Mouse (Mus musculus): ENCODE results near the gene Ttll5. TPM values are rescaled to one million over a fixed set of nuclear protein-coding genes. Genes with fewer than 3 reads are reported as not detected.

The Ttll5 gene
- polyA plus RNA-seq, 1 experiment from 2014 or later, result 18.7 TPM

- no peaks in the 10 kb centered on the region for H3K9me3 ChIP-seq (ENCODE audit: control insufficient read depth, low read length)
- peak; percentile 67 for DNase-seq (ENCODE audit: low spot score, missing footprints)
- H3K36me3 ChIP-seq (ENCODE audit: control insufficient read depth, insufficient read depth, low read length), result no peaks in the 10 kb centered on the region
- H3K9ac ChIP-seq (ENCODE audit: low read length), result no peak overlapping the region
- H3K27ac ChIP-seq (ENCODE audit: low read depth, low read length), result no peak overlapping the region
- WGBS, result 77% methylated on average over 7 of the region's 7 CpGs
- no peaks in the 10 kb centered on the region; the same call in 1 of the 2 replicates for H3K4me1 ChIP-seq (ENCODE audit: control insufficient read depth, insufficient read depth, low read length)
- no peak overlapping the region for H3K4me3 ChIP-seq (ENCODE audit: low read depth, low read length)
- H3K27me3 ChIP-seq (ENCODE audit: control insufficient read depth, insufficient read depth, low read length), result no peaks in the 10 kb centered on the region
- no peak for ATAC-seq (ENCODE audit: low FRiP score)
- H3K4me2 ChIP-seq, result no peak overlapping the region
Observed at GRCm38 (mm10) chr12:85992013-85992837, 167.8 kb downstream of the Ttll5 start.

DNA sequence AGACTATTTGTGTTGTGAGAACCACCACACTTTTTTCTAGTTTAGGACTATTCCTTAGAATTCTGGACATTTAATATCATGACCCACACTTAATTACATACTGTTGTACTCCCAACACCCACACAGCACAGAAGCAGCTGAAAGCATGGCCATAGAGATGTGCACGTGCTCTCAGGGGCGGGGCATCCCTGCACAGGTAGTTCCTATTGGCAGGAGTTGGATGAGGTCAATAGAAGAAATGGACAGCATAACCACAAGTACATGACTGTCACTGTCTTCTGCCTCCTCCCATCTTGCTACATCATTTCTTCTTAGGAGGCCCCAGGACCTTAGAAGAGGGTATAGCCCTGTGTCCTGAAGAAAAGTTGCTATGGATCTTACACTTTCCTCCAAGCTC, 168.4 kb downstream of the Ttll5 start:
- no peak for ATAC-seq (ENCODE audit: low FRiP score)
- Histone ChIP-seq H3K4me3 (ENCODE audit: low read depth, low read length) (no peak overlapping the region), H3K4me1 (ENCODE audit: control insufficient read depth, insufficient read depth, low read length) (no peaks in the 10 kb centered on the region), H3K9me3 (ENCODE audit: control insufficient read depth, low read length) (no peaks in the 10 kb centered on the region), H3K4me2 (no peak overlapping the region), H3K9ac (ENCODE audit: low read length) (no peak overlapping the region), H3K27me3 (ENCODE audit: control insufficient read depth, insufficient read depth, low read length) (no peaks in the 10 kb centered on the region), H3K27ac (ENCODE audit: low read depth, low read length) (no peak overlapping the region), H3K36me3 (ENCODE audit: control insufficient read depth, insufficient read depth, low read length) (no peaks in the 10 kb centered on the region)
- 94% methylated on average over 2 of the region's 2 CpGs for WGBS
- DNase-seq (ENCODE audit: low spot score, missing footprints), result no peak

- Histone ChIP-seq H3K27me3 (ENCODE audit: control insufficient read depth, insufficient read depth, low read length) (no peaks in the 10 kb centered on the region), H3K4me2 (no peak overlapping the region), H3K4me1 (ENCODE audit: control insufficient read depth, insufficient read depth, low read length) (no peaks in the 10 kb centered on the region), H3K27ac (ENCODE audit: low read depth, low read length) (no peak overlapping the region), H3K4me3 (ENCODE audit: low read depth, low read length) (no peak overlapping the region), H3K9ac (ENCODE audit: low read length) (no peak overlapping the region), H3K9me3 (ENCODE audit: control insufficient read depth, low read length) (no peaks in the 10 kb centered on the region), H3K36me3 (ENCODE audit: control insufficient read depth, insufficient read depth, low read length) (no peaks in the 10 kb centered on the region)
- DNase-seq (ENCODE audit: low spot score, missing footprints) (no peak), ATAC-seq (ENCODE audit: low FRiP score) (no peak)
- 92% methylated on average over 5 of the region's 5 CpGs for WGBS
Observed at GRCm38 (mm10) chr12:85993790-85994360, 169.4 kb downstream of the Ttll5 start.

- Histone ChIP-seq H3K36me3 (ENCODE audit: control insufficient read depth, insufficient read depth, low read length) (no peaks in the 10 kb centered on the region), H3K4me2 (no peak overlapping the region), H3K27ac (ENCODE audit: low read depth, low read length) (no peak overlapping the region), H3K4me1 (ENCODE audit: control insufficient read depth, insufficient read depth, low read length) (no peaks in the 10 kb centered on the region), H3K9me3 (ENCODE audit: control insufficient read depth, low read length) (no peaks in the 10 kb centered on the region), H3K9ac (ENCODE audit: low read length) (no peak overlapping the region), H3K4me3 (ENCODE audit: low read depth, low read length) (no peak overlapping the region), H3K27me3 (ENCODE audit: control insufficient read depth, insufficient read depth, low read length) (no peaks in the 10 kb centered on the region)
- no peak for DNase-seq (ENCODE audit: low spot score, missing footprints)
- 71% methylated on average over 9 of the region's 9 CpGs for WGBS
- no peak for ATAC-seq (ENCODE audit: low FRiP score)
Observed at GRCm38 (mm10) chr12:86000641-86001073, 176.2 kb downstream of the Ttll5 start.

DNA sequence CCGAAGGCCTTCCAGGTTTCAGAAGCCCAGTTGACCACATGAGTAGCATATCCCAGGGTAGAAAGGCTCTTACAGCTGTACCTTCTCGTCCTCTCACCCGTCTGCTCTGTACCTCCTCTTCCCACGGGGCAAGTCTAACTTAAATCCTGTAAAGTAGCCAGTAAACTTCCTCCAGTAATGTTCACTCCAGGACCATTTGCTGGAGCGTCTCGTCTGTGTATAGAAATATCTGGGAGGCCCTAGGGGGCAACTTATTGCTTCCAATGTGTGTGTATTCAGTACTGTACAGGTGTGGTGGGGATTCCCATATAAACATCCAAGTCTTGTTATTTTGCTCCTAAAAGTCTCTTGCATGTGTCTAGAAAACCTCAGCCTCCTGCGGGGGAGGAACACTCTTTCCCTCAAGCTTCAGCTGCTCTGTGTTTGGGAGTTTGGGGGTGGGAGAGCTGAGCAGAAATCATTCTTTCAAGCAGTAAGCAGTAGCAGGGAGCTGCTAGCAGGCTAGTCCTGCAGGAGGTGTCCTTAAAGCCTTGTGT, 176.7 kb downstream of the Ttll5 start:
- no peak for ATAC-seq (ENCODE audit: low FRiP score)
- Histone ChIP-seq H3K4me1 (ENCODE audit: control insufficient read depth, insufficient read depth, low read length) (no peaks in the 10 kb centered on the region), H3K27ac (ENCODE audit: low read depth, low read length) (no peak overlapping the region), H3K9me3 (ENCODE audit: control insufficient read depth, low read length) (no peaks in the 10 kb centered on the region), H3K36me3 (ENCODE audit: control insufficient read depth, insufficient read depth, low read length) (no peaks in the 10 kb centered on the region), H3K4me2 (no peak overlapping the region), H3K4me3 (ENCODE audit: low read depth, low read length) (no peak overlapping the region), H3K27me3 (ENCODE audit: control insufficient read depth, insufficient read depth, low read length) (no peaks in the 10 kb centered on the region), H3K9ac (ENCODE audit: low read length) (no peak overlapping the region)
- WGBS, result 76% methylated on average over 7 of the region's 7 CpGs
- DNase-seq (ENCODE audit: low spot score, missing footprints), result no peak

DNA sequence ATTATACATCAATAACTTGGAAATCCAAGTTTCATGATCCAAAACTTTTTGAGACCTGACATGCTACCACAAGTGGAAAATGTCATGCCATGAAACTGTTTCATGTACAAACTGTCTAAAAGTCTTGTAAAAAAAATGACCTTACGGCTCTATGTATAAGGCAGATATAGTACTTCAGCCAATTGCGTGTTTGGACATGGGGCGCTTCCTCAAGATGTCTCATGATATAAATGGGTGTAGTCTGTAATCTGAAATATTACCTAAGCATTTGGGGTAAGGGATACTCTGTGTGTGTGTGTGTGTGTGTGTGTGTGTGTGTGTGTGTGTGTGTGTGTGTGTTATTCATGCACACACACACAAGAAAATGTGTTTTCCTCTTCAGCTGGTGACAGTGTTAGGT, 180.2 kb downstream of the Ttll5 start:
- DNase-seq (ENCODE audit: low spot score, missing footprints) (peak; percentile 31), ATAC-seq (ENCODE audit: low FRiP score) (no peak)
- no peak overlapping the region for H3K4me3 ChIP-seq (ENCODE audit: low read depth, low read length)
- WGBS, result 97% methylated on average over 3 of the region's 3 CpGs
- H3K27ac ChIP-seq (ENCODE audit: low read depth, low read length), result no peak overlapping the region
- no peak overlapping the region for H3K9ac ChIP-seq (ENCODE audit: low read length)
- H3K4me2 ChIP-seq, result no peak overlapping the region
- no peaks in the 10 kb centered on the region for H3K27me3 ChIP-seq (ENCODE audit: control insufficient read depth, insufficient read depth, low read length)
- no peaks in the 10 kb centered on the region for H3K4me1 ChIP-seq (ENCODE audit: control insufficient read depth, insufficient read depth, low read length)
- H3K36me3 ChIP-seq (ENCODE audit: control insufficient read depth, insufficient read depth, low read length), result no peaks in the 10 kb centered on the region
- no peaks in the 10 kb centered on the region for H3K9me3 ChIP-seq (ENCODE audit: control insufficient read depth, low read length)

- Histone ChIP-seq H3K4me1 (ENCODE audit: control insufficient read depth, insufficient read depth, low read length) (no peaks in the 10 kb centered on the region), H3K4me2 (no peak overlapping the region), H3K27ac (ENCODE audit: low read depth, low read length) (no peak overlapping the region), H3K27me3 (ENCODE audit: control insufficient read depth, insufficient read depth, low read length) (no peaks in the 10 kb centered on the region), H3K9ac (ENCODE audit: low read length) (no peak overlapping the region), H3K9me3 (ENCODE audit: control insufficient read depth, low read length) (no peaks in the 10 kb centered on the region), H3K36me3 (ENCODE audit: control insufficient read depth, insufficient read depth, low read length) (no peaks in the 10 kb centered on the region), H3K4me3 (ENCODE audit: low read depth, low read length) (no peak overlapping the region)
- ATAC-seq (ENCODE audit: low FRiP score) (no peak), DNase-seq (ENCODE audit: low spot score, missing footprints) (no peak)
- 70% methylated on average over 3 of the region's 3 CpGs for WGBS
Observed at GRCm38 (mm10) chr12:86007377-86007776, 182.9 kb downstream of the Ttll5 start.

DNA sequence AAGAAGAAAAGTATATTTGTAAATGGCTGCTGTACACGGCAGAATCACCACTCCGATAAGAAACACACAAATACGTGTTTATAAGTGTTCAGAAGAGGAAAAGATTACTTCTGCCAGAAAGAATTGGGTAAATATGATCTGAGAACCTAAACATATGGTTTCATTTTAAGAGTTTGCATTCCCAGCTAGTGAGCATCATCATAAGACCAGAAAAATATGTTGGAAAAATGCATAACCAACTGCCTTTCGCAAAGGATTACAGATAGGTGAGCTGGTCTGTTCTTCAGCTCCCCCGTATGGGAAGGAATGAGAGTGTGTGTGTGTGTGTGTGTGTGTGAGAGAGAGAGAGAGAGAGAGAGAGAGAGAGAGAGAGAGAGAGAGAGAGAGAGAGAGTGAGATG, 186.2 kb downstream of the Ttll5 start:
- H3K36me3 ChIP-seq (ENCODE audit: control insufficient read depth, insufficient read depth, low read length), result no peaks in the 10 kb centered on the region
- H3K9me3 ChIP-seq (ENCODE audit: control insufficient read depth, low read length), result no peaks in the 10 kb centered on the region
- no peak overlapping the region for H3K9ac ChIP-seq (ENCODE audit: low read length)
- ATAC-seq (ENCODE audit: low FRiP score) (no peak), DNase-seq (ENCODE audit: low spot score, missing footprints) (no peak)
- H3K4me1 ChIP-seq (ENCODE audit: control insufficient read depth, insufficient read depth, low read length), result no peaks in the 10 kb centered on the region
- no peaks in the 10 kb centered on the region for H3K27me3 ChIP-seq (ENCODE audit: control insufficient read depth, insufficient read depth, low read length)
- H3K4me2 ChIP-seq, result no peak overlapping the region
- WGBS, result 83% methylated on average over 5 of the region's 5 CpGs
- H3K27ac ChIP-seq (ENCODE audit: low read depth, low read length), result no peak overlapping the region
- no peak overlapping the region for H3K4me3 ChIP-seq (ENCODE audit: low read depth, low read length)

GRCm38 (mm10) chr12:86012195-86012594, 187.7 kb downstream of the Ttll5 start:
- Histone ChIP-seq H3K4me3 (ENCODE audit: low read depth, low read length) (no peak overlapping the region), H3K9ac (ENCODE audit: low read length) (no peak overlapping the region), H3K9me3 (ENCODE audit: control insufficient read depth, low read length) (no peaks in the 10 kb centered on the region), H3K4me1 (ENCODE audit: control insufficient read depth, insufficient read depth, low read length) (no peaks in the 10 kb centered on the region), H3K4me2 (no peak overlapping the region), H3K27me3 (ENCODE audit: control insufficient read depth, insufficient read depth, low read length) (no peaks in the 10 kb centered on the region), H3K27ac (ENCODE audit: low read depth, low read length) (no peak overlapping the region), H3K36me3 (ENCODE audit: control insufficient read depth, insufficient read depth, low read length) (no peaks in the 10 kb centered on the region)
- WGBS, result 87% methylated on average over 2 of the region's 2 CpGs
- DNase-seq (ENCODE audit: low spot score, missing footprints) (no peak), ATAC-seq (ENCODE audit: low FRiP score) (no peak)

All from midbrain, embryonic 11.5 days (tissue).